ENCODE assay signal across 41 mouse cellular contexts in genomic region chr4:98786281-98786680, GRCm38 (mm10). TPM values are rescaled to one million over a fixed set of nuclear protein-coding genes. Genes with fewer than 3 reads are reported as not detected.
"Had no signal": no experiment of that assay in that cellular context is flagged by ENCODE, and none has a peak within 500 bp of the region (broad histone marks: within the 10 kb centered on the region; RNA-seq: fewer than 3 reads in every experiment).

No protein-coding gene starts in this region.

- H3K4me1 ChIP-seq: liver, embryonic 13.5 days had no signal

- H3K9me3 ChIP-seq: heart, embryonic 13.5 days; heart, embryonic 15.5 days; hindbrain, embryonic 10.5 days; hindbrain, embryonic 12.5 days; intestine, embryonic 15.5 days; limb, embryonic 12.5 days; liver, embryonic 13.5 days; liver, embryonic 15.5 days had no signal

- H3K4me3 ChIP-seq: heart, embryonic 13.5 days; heart, embryonic 15.5 days; hindbrain, embryonic 10.5 days; hindbrain, embryonic 12.5 days; intestine, embryonic 15.5 days; layer of hippocampus, adult 2 months; left cerebral cortex, adult 2 months; limb, embryonic 12.5 days; liver, embryonic 13.5 days; liver, embryonic 15.5 days had no signal

- H3K27me3 ChIP-seq: heart, embryonic 15.5 days; hindbrain, embryonic 12.5 days; intestine, embryonic 15.5 days; limb, embryonic 12.5 days; liver, embryonic 13.5 days; liver, embryonic 15.5 days had no signal

- H3K36me3 ChIP-seq: heart, embryonic 13.5 days; heart, embryonic 15.5 days; hindbrain, embryonic 10.5 days; hindbrain, embryonic 12.5 days; intestine, embryonic 15.5 days; liver, embryonic 13.5 days; liver, embryonic 15.5 days had no signal

- DNase-seq: gastrocnemius, postnatal 14 days; gastrocnemius, postnatal 36 days; heart, adult 18-20 months; heart, postnatal 14 days; heart, postnatal 4 days; kidney, adult 18-20 months; kidney, adult 8-10 months; kidney, postnatal 10 days; kidney, postnatal 25 days; kidney, postnatal 4 days; left cerebral cortex, postnatal 4 days; liver; liver, embryonic 13.5 days; liver, postnatal 0 days had no signal

- H3K27ac ChIP-seq: heart, embryonic 13.5 days; heart, embryonic 15.5 days; hindbrain, embryonic 10.5 days; hindbrain, embryonic 12.5 days; hindbrain, embryonic 14.5 days; intestine, embryonic 15.5 days; layer of hippocampus, adult 2 months; left cerebral cortex, adult 2 months; limb, embryonic 12.5 days; liver, embryonic 13.5 days; liver, embryonic 15.5 days had no signal

RNA-seq across cellular contexts. Expression of gene Kank4, which starts 31.1 kb away (rescaled TPM):
- total RNA-seq: granulocyte monocyte progenitor cell, adult 5-6 weeks had no signal
- polyA plus RNA-seq: inflammation-experienced regulatory T-cells, adult 6 months had no signal

RNA-seq across cellular contexts. Expression of gene I0C0044D17Rik, which starts 37.4 kb away (rescaled TPM):
- total RNA-seq: gastrocnemius, adult 18-20 months; gastrocnemius, adult 8-10 months; gastrocnemius, postnatal 14 days; gastrocnemius, postnatal 36 days; granulocyte monocyte progenitor cell, adult 5-6 weeks; heart, adult 18-20 months; heart, adult 8-10 months; heart, postnatal 14 days; heart, postnatal 4 days; layer of hippocampus, adult 2 months; layer of hippocampus, postnatal 10 days; layer of hippocampus, postnatal 25 days; left cerebral cortex, adult 2 months; left cerebral cortex, postnatal 10 days; left cerebral cortex, postnatal 25 days; left cerebral cortex, postnatal 4 days had no signal
- polyA plus RNA-seq: heart, embryonic 11.5 days; heart, embryonic 13.5 days; heart, embryonic 15.5 days; heart, postnatal 0 days; hindbrain, embryonic 10.5 days; hindbrain, embryonic 12.5 days; hindbrain, embryonic 14.5 days; hindbrain, embryonic 16.5 days; inflammation-experienced regulatory T-cells, adult 6 months; intestine, embryonic 15.5 days; intestine, postnatal 0 days; kidney, embryonic 14.5 days; kidney, embryonic 16.5 days; limb, embryonic 12.5 days; limb, embryonic 14.5 days; liver, embryonic 11.5 days; liver, embryonic 13.5 days; liver, embryonic 15.5 days; liver, postnatal 0 days had no signal

RNA-seq across cellular contexts. Expression of gene L1td1, which starts 59.7 kb away (rescaled TPM):
- total RNA-seq: gastrocnemius, adult 18-20 months; gastrocnemius, adult 8-10 months; gastrocnemius, postnatal 14 days; gastrocnemius, postnatal 36 days; granulocyte monocyte progenitor cell, adult 5-6 weeks; heart, adult 8-10 months; heart, postnatal 14 days; heart, postnatal 4 days; layer of hippocampus, adult 2 months; layer of hippocampus, postnatal 25 days; left cerebral cortex, adult 2 months; left cerebral cortex, postnatal 10 days; left cerebral cortex, postnatal 25 days; left cerebral cortex, postnatal 4 days had no signal
- polyA plus RNA-seq: heart, embryonic 15.5 days; heart, postnatal 0 days; hindbrain, embryonic 10.5 days; hindbrain, embryonic 14.5 days; hindbrain, embryonic 16.5 days; inflammation-experienced regulatory T-cells, adult 6 months; intestine, postnatal 0 days; liver, embryonic 13.5 days; liver, embryonic 15.5 days; liver, postnatal 0 days had no signal
